Mouse (Mus musculus) heart, embryonic 13.5 days (tissue): ENCODE data around the gene A930017K11Rik. TPM values are rescaled to one million over a fixed set of nuclear protein-coding genes. Genes with fewer than 3 reads are reported as not detected.

Experiments
- ATAC-seq: fragments of 200-750 bp; cut with Nextera tagmentation; 2 replicates; pipeline ENCODE4 v1.8.0; 2017; ENCODE audit warnings: moderate TSS enrichment; ENCODE audit not compliant: insufficient number of reproducible peaks, low FRiP score, low TSS enrichment; ENCODE audit errors: extremely low read depth
- H3K27ac ChIP-seq: fragments of 300-500 bp; sonication (generic); replicated peaks from 2 replicates; pipeline ENCODE4 v1.5.1; 2015; ENCODE audit warnings: moderate library complexity, mild to moderate bottlenecking, inconsistent platforms
- H3K27me3 ChIP-seq: fragments of 300-500 bp; sonication (generic); replicated peaks from 2 replicates; pipeline ENCODE4 v1.6.1; 2015; ENCODE audit warnings: mild to moderate bottlenecking, inconsistent platforms
- H3K36me3 ChIP-seq: fragments of 300-500 bp; sonication (generic); 2 replicates; pipeline ENCODE4 v1.6.1; 2015; ENCODE audit warnings: mild to moderate bottlenecking, inconsistent platforms
- H3K4me1 ChIP-seq: fragments of 300-500 bp; sonication (generic); 2 replicates; pipeline ENCODE4 v1.6.1; 2015; ENCODE audit warnings: inconsistent platforms
- H3K4me2 ChIP-seq: fragments of 300-500 bp; sonication (generic); 2 replicates; pipeline ENCODE4 v1.6.1; 2015; ENCODE audit warnings: inconsistent platforms, mild to moderate bottlenecking, moderate library complexity
- H3K4me3 ChIP-seq: fragments of 300-500 bp; sonication (generic); 2 replicates; pipeline ENCODE4 v1.5.1; 2015; ENCODE audit warnings: moderate library complexity, mild to moderate bottlenecking, inconsistent platforms
- H3K9ac ChIP-seq: fragments of 300-500 bp; sonication (generic); 2 replicates; pipeline ENCODE4 v1.6.1; 2015; ENCODE audit warnings: inconsistent platforms, mild to moderate bottlenecking, moderate library complexity
- H3K9me3 ChIP-seq: fragments of 300-500 bp; sonication (generic); 2 replicates; pipeline ENCODE4 v1.6.1; 2016; ENCODE audit warnings: inconsistent platforms
- WGBS: fragments of 180-500 bp; shearing (Covaris S2); methylation state at CpG from one replicate; pipeline ENCODE4 v1.1.7; 2015; ENCODE audit warnings: mixed read lengths; 5-methylcytosine and 5-hydroxymethylcytosine counted together
- polyA plus RNA-seq: library from polyadenylated mRNA; unstranded; fragments of >200 nt; fragmentation: Nextera tagmentation; extraction: Ambion mirVana; gene quantifications from 2 replicates; pipeline ENCODE4 v1.2.1, GENCODE M21; 2015

A930017K11Rik gene
- polyA plus RNA-seq, 1 experiment from 2014 or later: 0.15 TPM

- peak; percentile 90 for ATAC-seq
- WGBS: under 1% methylated on average over 39 of the region's 40 CpGs
Measured at GRCm38 (mm10) chr17:25919786-25920642, 32.4 kb downstream of the A930017K11Rik start.

DNA sequence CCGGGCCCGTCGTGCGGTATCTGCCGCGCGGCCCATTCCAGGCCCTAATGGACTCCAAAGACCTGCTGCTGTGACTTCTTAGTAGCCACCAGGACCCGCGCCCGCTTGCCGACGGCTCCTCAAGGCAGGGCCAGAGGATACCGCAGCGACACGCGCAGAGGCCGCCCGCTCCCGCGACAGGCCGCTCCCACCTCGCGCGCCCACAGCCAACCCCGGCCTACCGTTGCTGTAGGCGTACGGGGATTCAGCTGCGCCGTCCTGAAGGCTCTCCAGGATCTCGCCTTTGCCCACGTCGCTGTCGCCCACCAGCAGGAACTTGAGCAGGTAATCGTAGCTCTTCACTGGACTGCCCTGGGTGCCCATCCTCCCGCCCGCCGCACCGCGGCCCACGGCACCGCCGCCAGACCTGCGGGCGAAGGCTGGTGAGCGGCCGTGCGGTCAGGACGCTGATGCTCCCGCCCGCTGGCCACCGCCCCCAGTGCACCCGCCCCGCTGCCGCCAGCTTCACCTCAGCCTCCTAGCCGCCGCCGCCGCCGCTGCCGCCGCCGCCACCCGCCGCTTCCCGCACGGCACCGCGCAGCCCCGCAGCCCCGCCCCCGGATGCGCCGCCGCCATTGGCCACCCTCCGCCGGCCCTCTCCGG is 33.1 kb downstream of the A930017K11Rik start, which contains the start of gene Rab40c:
TSS of gene Rab40c (minus strand) at position 584 of the 642 bp plus-strand sequence.
- Histone ChIP-seq H3K36me3 (peaks cover 20% of the 10 kb centered on the region), H3K9ac (peak within 1 kb of the TSS; percentile 94), H3K4me1 (peaks cover 42% of the 10 kb centered on the region), H3K9me3 (no peaks in the 10 kb centered on the region), H3K4me2 (peak within 1 kb of the TSS; percentile 98), H3K4me3 (peak within 1 kb of the TSS; percentile 98), H3K27ac (peak within 1 kb of the TSS; percentile 97), H3K27me3 (no peaks in the 10 kb centered on the region)
- under 1% methylated on average over 69 of the region's 78 CpGs for WGBS
- ATAC-seq: 0 out of 2 replicates have a peak, but pooled peaks have one; percentile 0

More at GRCm38 (mm10) chr17:25919786-25920642, 32.4 kb downstream of the A930017K11Rik start:
- Histone ChIP-seq H3K4me2 (peak overlapping the region; percentile 98), H3K9ac (peak overlapping the region; percentile 94), H3K27ac (peak overlapping the region; percentile 97), H3K9me3 (no peaks in the 10 kb centered on the region), H3K4me3 (peak overlapping the region; percentile 98), H3K27me3 (no peaks in the 10 kb centered on the region), H3K36me3 (peaks cover 18% of the 10 kb centered on the region), H3K4me1 (peaks cover 34% of the 10 kb centered on the region)

GRCm38 (mm10) chr17:25918037-25918750 is 34.2 kb downstream of the A930017K11Rik start:
- Histone ChIP-seq H3K9me3 (no peaks in the 10 kb centered on the region), H3K36me3 (peaks cover 20% of the 10 kb centered on the region), H3K9ac (peak overlapping the region; percentile 94), H3K4me1 (peaks cover 52% of the 10 kb centered on the region), H3K4me3 (peak overlapping the region; percentile 98), H3K4me2 (peak overlapping the region; percentile 98), H3K27me3 (no peaks in the 10 kb centered on the region), H3K27ac (no peak overlapping the region)
- 66% methylated on average over 9 of the region's 9 CpGs for WGBS
- ATAC-seq: no peak

DNA sequence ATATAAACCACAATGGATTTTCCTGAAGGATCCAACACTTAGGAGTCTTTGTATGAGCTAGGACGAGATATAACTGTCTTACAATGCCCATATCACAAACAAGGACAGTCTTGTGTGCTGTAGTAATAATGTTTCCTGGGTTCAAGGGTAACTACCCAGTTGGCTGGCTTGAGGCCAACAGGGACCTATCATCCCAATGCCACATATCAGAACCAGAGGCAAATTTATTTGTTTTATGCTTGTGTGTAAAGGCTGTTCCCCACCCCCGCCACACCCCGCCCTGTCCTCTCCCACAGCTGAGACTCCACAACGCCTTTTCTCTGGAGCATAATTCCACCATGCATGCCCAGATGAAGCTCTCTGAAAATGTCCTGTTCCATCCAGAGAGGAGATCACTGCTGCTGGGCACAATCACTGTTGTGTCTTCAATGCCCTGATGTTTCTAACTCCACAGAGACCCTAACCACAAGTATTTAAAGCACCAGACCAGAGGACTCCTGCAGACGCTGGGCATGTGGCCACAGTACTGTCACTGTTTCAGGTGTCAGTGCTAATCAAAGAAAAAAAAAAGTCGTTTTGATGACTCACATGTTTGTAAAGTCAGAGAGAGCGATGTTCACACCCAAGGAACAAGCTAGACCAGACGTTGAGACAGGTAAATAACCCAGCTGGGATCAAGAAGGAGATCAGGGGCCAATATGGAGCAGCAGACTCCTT is 35.3 kb downstream of the A930017K11Rik start:
- ATAC-seq: no peak
- no peak overlapping the region for H3K4me2 ChIP-seq
- no peak overlapping the region for H3K4me3 ChIP-seq
- H3K9me3 ChIP-seq: no peaks in the 10 kb centered on the region
- peaks cover 56% of the 10 kb centered on the region for H3K4me1 ChIP-seq
- 75% methylated on average over 8 of the region's 8 CpGs for WGBS
- H3K36me3 ChIP-seq: peaks cover 20% of the 10 kb centered on the region
- peak overlapping the region; percentile 94; the same call in 1 of the 2 replicates for H3K9ac ChIP-seq
- no peak overlapping the region for H3K27ac ChIP-seq
- H3K27me3 ChIP-seq: no peaks in the 10 kb centered on the region

GRCm38 (mm10) chr17:25914295-25914694 is 38.1 kb downstream of the A930017K11Rik start:
- no peak for ATAC-seq
- WGBS: 55% methylated on average over 4 of the region's 4 CpGs
- no peaks in the 10 kb centered on the region for H3K27me3 ChIP-seq
- H3K9ac ChIP-seq: peak overlapping the region; percentile 24; the same call in 1 of the 2 replicates
- peak overlapping the region; percentile 35; the same call in 1 of the 2 replicates for H3K4me2 ChIP-seq
- peaks cover 20% of the 10 kb centered on the region for H3K36me3 ChIP-seq
- H3K4me3 ChIP-seq: no peak overlapping the region
- no peaks in the 10 kb centered on the region for H3K9me3 ChIP-seq
- H3K27ac ChIP-seq: peak overlapping the region; percentile 70
- H3K4me1 ChIP-seq: peaks cover 49% of the 10 kb centered on the region

DNA sequence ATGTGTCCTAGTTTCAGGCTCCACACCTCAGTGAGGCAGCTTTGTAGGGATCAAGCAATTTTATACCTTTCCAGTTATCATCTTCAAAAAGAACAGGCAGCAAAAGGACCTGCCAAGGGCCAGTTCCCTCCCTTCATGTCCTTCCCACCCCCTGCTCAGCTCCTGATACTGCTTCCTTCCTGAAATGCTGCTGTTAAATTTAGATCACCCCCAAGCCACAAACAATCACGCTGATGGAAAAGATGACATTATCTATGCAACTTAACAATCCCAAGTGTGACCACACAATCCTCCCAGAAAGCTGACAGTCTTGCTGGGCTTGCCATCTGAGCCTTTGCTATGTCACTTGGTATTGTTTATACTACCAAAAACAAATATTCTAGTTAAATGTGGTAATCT is 38.5 kb downstream of the A930017K11Rik start:
- 30% methylated on average over 1 of the region's 1 CpGs for WGBS
- Histone ChIP-seq H3K36me3 (peaks cover 20% of the 10 kb centered on the region), H3K27me3 (no peaks in the 10 kb centered on the region), H3K4me3 (no peak overlapping the region), H3K9ac (peak overlapping the region; percentile 24), H3K4me2 (peak overlapping the region; percentile 35), H3K9me3 (no peaks in the 10 kb centered on the region), H3K27ac (peak overlapping the region; percentile 70), H3K4me1 (peaks cover 48% of the 10 kb centered on the region)
- no peak for ATAC-seq

- peak overlapping the region; percentile 24 for H3K9ac ChIP-seq
- peak overlapping the region; percentile 35 for H3K4me2 ChIP-seq
- H3K9me3 ChIP-seq: no peaks in the 10 kb centered on the region
- peak overlapping the region; percentile 70 for H3K27ac ChIP-seq
- peaks cover 43% of the 10 kb centered on the region for H3K4me1 ChIP-seq
- no peak overlapping the region for H3K4me3 ChIP-seq
- ATAC-seq: no peak
- 62% methylated on average over 14 of the region's 14 CpGs for WGBS
- H3K27me3 ChIP-seq: no peaks in the 10 kb centered on the region
- H3K36me3 ChIP-seq: peaks cover 20% of the 10 kb centered on the region
Measured at GRCm38 (mm10) chr17:25913186-25913876, 39.0 kb downstream of the A930017K11Rik start.

GRCm38 (mm10) chr17:25911816-25912215 is 40.5 kb downstream of the A930017K11Rik start:
- no peaks in the 10 kb centered on the region for H3K9me3 ChIP-seq
- H3K4me2 ChIP-seq: no peak overlapping the region
- no peak for ATAC-seq
- H3K4me1 ChIP-seq: peaks cover 29% of the 10 kb centered on the region
- H3K4me3 ChIP-seq: no peak overlapping the region
- H3K9ac ChIP-seq: no peak overlapping the region
- WGBS: 84% methylated on average over 4 of the region's 4 CpGs
- no peak overlapping the region for H3K27ac ChIP-seq
- H3K36me3 ChIP-seq: peaks cover 8% of the 10 kb centered on the region
- no peaks in the 10 kb centered on the region for H3K27me3 ChIP-seq

GRCm38 (mm10) chr17:25907640-25908039 is 44.7 kb downstream of the A930017K11Rik start:
- 90% methylated on average over 2 of the region's 2 CpGs for WGBS
- Histone ChIP-seq H3K27me3 (no peaks in the 10 kb centered on the region), H3K27ac (no peak overlapping the region), H3K36me3 (peaks cover 3% of the 10 kb centered on the region; the same call in 1 of the 2 replicates), H3K9ac (no peak overlapping the region), H3K4me2 (no peak overlapping the region), H3K4me1 (0 out of 2 replicates have a peak, but pooled peaks cover 2% of the 10 kb centered on the region), H3K9me3 (no peaks in the 10 kb centered on the region), H3K4me3 (no peak overlapping the region)
- no peak for ATAC-seq

GRCm38 (mm10) chr17:25903061-25903460 is 49.3 kb downstream of the A930017K11Rik start:
- Histone ChIP-seq H3K9ac (no peak overlapping the region), H3K27ac (no peak overlapping the region), H3K27me3 (no peaks in the 10 kb centered on the region), H3K9me3 (no peaks in the 10 kb centered on the region), H3K4me1 (no peaks in the 10 kb centered on the region), H3K4me2 (no peak overlapping the region), H3K36me3 (peaks cover 22% of the 10 kb centered on the region), H3K4me3 (no peak overlapping the region)
- ATAC-seq: no peak
- 86% methylated on average over 3 of the region's 3 CpGs for WGBS
